Mouse (Mus musculus) adrenal gland, adult (tissue): ENCODE results near the gene Mdm2.

Experiments used
- DNase-seq, 2 experiments: peaks; one replicate each; pipeline ENCODE4 v3.0.0; 2022 to 2023; ENCODE audit warnings: low spot score in 1 of 2; ENCODE audit not compliant: inconsistent age in 2 of 2

Gene Mdm2

DNA sequence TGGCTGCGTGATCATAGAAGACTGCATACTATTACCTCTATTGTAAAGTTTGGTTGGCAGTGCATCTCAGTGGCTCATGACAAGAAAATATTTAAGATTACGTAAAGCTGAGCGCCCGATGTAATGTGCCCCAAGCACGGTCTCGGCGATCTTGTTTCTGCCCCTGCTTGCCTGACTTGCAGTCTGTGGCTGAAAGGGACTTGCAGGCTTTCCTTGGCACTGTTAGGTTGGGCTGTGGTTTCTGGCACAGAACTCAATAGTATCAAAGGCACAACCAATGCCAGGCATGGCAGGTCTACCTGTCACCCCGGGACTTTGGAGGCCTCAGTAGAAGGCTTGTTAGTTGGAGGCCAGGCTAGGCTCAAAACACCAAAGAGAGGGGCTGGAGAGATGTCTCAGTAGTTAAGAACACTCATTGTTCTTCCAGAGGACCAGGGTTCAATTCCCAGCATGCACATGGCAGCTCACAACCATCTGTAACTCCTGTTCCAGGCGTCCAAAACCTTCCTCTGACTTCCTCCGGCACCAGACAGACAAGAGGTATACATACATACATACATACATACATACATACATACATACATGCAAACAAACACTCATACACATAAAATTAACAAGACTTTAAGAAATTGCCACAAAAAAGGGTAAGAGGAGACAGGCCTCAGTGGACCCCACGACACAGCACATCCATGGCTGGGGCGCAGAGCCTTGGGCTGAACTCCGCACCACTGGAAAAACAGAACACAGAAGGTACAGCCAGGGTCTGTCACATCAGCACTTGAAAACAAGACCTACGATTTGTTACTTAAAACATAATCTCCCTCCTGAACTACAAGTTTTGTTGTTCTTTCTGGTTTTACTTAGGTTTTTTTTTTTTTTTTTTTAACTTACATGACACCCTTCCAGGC is 51.8 kb downstream of the Mdm2 start:
- DNase-seq = no peak

DNA sequence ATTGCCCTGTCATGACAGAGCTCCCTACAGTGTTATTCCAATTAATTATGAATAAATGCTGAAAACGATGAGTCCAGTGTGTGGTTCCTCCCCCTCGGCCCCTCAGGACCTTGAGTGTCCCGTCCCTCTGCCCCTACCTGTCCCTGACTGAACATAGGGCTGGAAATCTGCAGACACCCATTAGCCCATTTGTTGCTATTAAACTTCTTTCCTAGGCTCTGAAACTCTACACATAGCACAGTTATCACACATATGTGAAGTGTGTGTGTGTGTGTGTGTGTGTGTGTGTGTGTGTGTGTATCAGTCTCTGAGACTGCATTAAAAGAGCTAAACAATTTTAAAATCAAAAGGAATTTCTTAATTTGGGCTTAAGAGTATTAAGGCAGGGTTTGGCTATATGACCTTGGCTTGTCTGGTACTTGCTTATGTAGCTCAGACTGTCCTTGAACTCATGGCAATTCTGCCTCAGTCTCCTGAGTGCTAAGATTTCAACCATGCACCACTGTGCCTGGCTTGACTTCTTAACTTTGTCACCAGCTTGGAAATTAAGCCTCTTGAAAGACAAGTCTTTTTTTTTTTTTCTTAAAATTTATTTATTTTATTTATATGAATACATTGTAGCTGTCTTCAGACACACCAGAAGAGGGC is 52.8 kb downstream of the Mdm2 start:
- no peak for DNase-seq

GRCm38 (mm10) chr10:117656985-117657658 is 53.4 kb downstream of the Mdm2 start:
- DNase-seq = no peak

- no peak for DNase-seq
Observed at GRCm38 (mm10) chr10:117656662-117656962, 53.9 kb downstream of the Mdm2 start.

DNA sequence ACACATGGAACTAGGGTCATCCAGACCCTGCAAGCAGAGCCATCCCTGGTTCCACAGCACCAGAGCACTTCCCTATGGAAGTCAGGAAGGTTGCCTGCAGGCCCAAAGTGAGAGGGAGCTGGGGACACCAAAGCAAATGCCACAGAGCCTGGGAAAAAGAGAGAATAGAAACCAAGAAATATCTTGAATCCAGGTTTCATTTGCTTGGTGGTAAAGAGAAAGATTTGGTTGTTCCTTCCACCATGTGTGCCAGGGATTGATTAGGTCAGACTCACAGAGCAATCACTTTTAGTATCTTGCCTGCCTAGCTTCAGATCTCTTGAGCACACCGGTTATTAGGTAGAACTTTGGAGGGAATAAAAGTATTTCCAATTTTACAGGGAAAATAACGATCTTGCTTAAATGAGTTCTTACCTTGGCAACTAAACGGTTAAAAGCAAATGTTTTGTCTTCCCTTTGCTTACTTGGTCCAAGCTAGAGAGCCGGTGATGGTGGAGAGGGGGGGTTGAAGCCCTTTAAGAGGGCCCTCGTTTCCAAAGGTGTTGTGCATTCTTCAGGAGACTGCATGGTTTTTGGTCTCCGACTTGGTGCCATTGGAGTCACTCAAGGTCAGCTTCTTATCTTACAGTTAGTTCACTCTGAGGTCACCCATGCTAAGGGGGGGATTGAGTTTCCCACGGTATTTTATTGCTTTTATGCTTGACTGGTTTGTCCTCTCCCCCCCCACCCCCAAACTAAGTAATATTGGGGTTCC is 54.5 kb downstream of the Mdm2 start:
- DNase-seq = no peak

DNA sequence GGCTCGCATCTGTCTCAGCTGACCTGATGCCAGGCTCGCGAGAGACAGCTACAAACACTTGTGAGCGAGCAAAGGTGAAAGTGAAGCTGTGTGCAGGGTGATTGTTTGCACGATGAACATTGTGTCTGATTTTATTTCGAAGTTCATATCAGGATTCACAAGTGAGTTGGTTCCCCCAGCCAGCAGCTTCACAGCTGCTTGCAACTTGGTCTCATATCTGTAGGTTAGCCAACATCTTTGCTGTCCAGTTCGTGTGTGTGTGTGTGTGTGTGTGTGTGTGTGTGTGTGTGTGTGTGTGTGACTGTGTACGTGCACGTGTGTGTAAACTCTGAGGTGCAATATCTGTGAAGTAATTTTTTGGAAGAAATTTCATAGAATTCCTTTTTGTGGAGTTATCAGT is 55.1 kb downstream of the Mdm2 start:
- DNase-seq = no peak

DNA sequence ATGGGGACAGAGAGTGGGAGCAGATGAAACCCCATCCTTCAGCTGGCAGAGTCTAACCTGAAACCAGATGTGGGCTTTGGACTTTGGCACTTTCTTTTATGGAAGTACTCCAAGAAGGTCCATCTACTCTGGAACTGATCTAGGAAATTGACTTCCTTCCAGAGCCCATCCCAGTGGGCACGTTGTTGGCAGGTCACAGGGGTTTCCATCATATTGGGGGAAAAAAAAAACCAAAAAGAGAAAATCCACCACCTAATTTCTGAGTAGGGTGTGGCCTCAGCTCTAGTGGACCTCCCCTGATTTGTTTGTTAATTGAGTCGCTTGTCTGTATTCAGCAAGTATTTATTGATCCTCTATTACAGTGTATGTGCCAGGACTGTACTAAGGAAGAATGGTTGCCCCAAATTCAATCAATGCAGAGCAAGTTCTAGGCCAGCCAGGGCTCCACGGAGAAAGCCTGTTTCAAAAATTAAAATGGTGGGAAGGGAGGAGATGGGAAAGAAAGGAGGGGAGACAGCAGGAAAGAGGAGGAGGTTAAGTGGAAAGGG is 55.9 kb downstream of the Mdm2 start:
- no peak for DNase-seq

DNA sequence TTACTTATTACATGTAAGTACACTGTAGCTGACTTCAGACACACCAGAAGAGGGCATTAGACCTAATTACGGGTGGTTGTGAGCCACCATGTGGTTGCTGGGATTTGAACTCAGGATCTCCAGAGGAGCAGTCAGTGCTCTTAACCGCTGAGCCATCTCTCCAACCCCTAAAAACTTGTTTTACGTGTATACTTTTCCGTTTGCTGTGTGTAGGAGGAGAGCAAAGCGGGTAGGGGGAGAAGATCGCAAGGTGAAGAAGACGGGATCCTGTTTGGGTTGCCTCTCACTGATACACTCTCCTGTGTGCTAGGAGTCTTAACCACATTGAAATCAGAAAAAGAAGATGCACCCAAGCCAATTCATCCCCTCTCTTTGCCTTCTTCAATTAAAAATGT is 56.8 kb downstream of the Mdm2 start:
- DNase-seq = no peak

GRCm38 (mm10) chr10:117652930-117653778 is 57.4 kb downstream of the Mdm2 start:
- no peak for DNase-seq

GRCm38 (mm10) chr10:117652378-117652774 is 58.2 kb downstream of the Mdm2 start:
- no peak for DNase-seq

DNA sequence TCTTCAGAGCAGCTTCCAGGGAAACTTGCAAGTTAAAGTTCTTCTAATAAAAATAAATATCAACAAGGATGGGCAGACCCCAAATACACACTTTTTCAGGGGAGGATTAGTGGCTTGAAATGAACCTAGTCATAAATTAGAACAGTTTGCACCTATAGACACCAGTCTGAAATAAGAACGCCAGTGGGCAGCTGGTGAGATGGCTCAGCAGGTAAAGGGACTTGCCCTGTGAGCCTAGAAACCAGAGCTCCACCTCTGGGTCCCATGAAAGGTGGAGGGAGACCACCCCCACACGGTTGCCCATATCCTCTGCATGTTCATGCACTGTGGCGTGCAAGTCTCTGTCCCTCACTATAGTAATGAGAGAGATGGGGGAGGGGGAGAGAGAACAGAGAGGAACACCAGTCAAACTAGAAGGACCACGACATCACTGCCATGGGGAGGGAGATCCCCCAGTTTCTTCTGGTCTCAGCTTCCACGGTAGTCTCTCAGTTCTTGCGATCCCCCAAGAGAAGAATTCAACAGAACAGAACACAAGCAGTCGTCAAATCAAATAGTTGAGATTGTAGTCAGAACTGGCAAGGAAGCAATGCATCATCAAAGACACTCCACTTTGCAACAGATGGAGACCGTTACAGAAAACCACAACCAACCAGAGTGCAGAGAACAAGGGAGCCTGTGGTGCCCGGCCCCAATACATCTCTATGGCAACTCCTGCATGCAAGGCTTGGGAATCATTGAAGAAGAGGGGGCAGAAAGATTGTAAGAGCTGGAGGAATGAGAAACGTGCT is 58.8 kb downstream of the Mdm2 start:
- no peak for DNase-seq

- no peak for DNase-seq
Observed at GRCm38 (mm10) chr10:117650725-117651124, 59.8 kb downstream of the Mdm2 start.

DNA sequence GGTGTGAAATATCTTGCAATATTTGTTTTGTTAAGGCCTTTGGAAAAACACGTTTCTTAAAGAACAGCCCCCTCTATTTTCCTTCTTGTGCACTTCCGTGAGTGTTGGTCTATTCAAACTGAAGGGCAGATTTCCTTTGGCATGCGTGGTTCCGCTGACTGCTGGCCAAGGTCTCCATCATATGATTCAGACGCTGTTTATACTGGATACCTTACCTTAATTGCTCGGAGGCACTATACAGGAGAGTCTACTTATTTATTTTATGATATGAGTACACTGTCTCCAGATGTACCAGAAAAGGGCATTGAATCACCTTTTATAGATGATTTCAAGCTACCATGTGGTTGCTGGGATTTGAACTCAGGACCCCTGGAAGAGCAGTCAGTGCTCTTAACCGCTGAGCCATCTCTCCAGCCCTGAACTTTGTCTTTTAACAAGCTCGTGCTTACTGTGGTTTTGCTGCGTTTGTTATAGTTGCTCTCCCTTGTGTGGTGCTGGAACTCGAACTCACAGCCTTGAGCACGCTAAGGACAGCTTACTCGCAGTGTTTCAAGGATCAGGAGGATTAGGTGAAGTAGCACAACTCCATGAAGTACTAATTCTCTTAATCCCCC is 60.4 kb downstream of the Mdm2 start:
- no peak for DNase-seq

- DNase-seq = no peak
Observed at GRCm38 (mm10) chr10:117649292-117650041, 61.1 kb downstream of the Mdm2 start.

- DNase-seq = no peak
Observed at GRCm38 (mm10) chr10:117648643-117649042, 61.9 kb downstream of the Mdm2 start.

DNA sequence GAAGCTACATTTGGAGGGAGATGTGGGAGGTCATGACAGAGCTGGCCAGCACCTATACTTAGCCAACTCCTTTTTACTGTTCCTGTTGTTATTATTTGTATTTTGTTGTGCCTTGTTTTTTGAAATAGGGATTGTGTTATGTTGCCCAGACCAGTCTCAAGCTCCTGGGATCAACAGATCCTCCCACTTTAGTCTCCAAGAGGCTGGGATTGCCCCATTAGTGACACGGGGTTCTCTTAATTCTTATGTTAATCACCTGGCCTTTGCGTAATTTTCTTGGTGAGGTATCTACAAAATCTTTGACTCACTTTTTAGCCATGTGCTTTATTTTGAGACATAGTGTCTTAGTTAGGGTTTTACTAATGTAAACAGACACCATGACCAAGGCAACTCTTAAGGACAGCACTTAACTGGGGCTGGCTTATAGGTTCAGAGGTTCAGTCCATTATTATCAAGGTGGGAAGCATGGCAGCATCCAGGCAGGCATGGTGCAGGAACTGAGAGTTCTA is 62.5 kb downstream of the Mdm2 start:
- no peak for DNase-seq

- DNase-seq = no peak
Observed at GRCm38 (mm10) chr10:117647158-117647505, 63.4 kb downstream of the Mdm2 start.

GRCm38 (mm10) chr10:117646482-117647157 is 63.9 kb downstream of the Mdm2 start:
- no peak for DNase-seq
